Mouse (Mus musculus) kidney, postnatal 4 days (tissue): Measurements from ENCODE around the gene Gm10024.
"Not testable (repeated sequence)": the region's sequence is repeated elsewhere in the genome, so short reads cannot be mapped to it uniquely, and the experiment has no call there.

Experiments used
- DNase-seq, 2 experiments: peaks; one replicate each; pipeline ENCODE4 v3.0.0; 2021; ENCODE audit warnings: mixed read lengths in 2 of 2

Gene Gm10024

GRCm38 (mm10) chr10:77735928-77736327, 24.7 kb downstream of the Gm10024 start:
- DNase-seq: no peak

GRCm38 (mm10) chr10:77738929-77739328, 27.7 kb downstream of the Gm10024 start:
- no peak for DNase-seq

GRCm38 (mm10) chr10:77741924-77742688, 30.8 kb downstream of the Gm10024 start, which contains the start of gene Gm18596:
TSS of gene Gm18596 (minus strand) at chr10:77742638.
- DNase-seq: not testable (repeated sequence)

GRCm38 (mm10) chr10:77750686-77751085, 39.4 kb downstream of the Gm10024 start:
- not testable (repeated sequence) for DNase-seq

- DNase-seq: not testable (repeated sequence)
Measured at GRCm38 (mm10) chr10:77751254-77751653, 40.0 kb downstream of the Gm10024 start, which contains the start of gene Gm9736. TSS of gene Gm9736 (minus strand) at chr10:77751354.

GRCm38 (mm10) chr10:77752312-77752711, 41.1 kb downstream of the Gm10024 start:
- DNase-seq: not testable (repeated sequence)

- no peak for DNase-seq
Measured at GRCm38 (mm10) chr10:77753448-77753847, 42.2 kb downstream of the Gm10024 start.

GRCm38 (mm10) chr10:77759582-77759981, 48.3 kb downstream of the Gm10024 start, which contains the start of gene Gm3233:
TSS of gene Gm3233 (minus strand) at chr10:77759682.
- DNase-seq: not testable (repeated sequence)
